Mouse (Mus musculus): Measurements from ENCODE around the gene Erp29. TPM values are rescaled to one million over a fixed set of nuclear protein-coding genes. Genes with fewer than 3 reads are reported as not detected.
"Not testable (repeated sequence)": the region's sequence is repeated elsewhere in the genome, so short reads cannot be mapped to it uniquely, and the experiment has no call there.

Gene Erp29
- polyA plus RNA-seq (2012; rRNA removed) = 96.2 and 97.4 TPM in 2 replicates

- DNase-seq (ENCODE audit: low spot score) = peak; percentile 99
Measured at GRCm38 (mm10) chr5:121452026-121452869, at the start of gene Erp29. Gene Erp29 (minus strand): TSS chr5:121452506.

- not testable (repeated sequence) for DNase-seq (ENCODE audit: low spot score)
Measured at GRCm38 (mm10) chr5:121501424-121501996, 49.2 kb upstream of the Erp29 start.

- no peak for DNase-seq (ENCODE audit: low spot score)
Measured at GRCm38 (mm10) chr5:121500719-121501118, 48.4 kb upstream of the Erp29 start.

- no peak for DNase-seq (ENCODE audit: low spot score)
Measured at GRCm38 (mm10) chr5:121493305-121493704, 41.0 kb upstream of the Erp29 start.

- no peak for DNase-seq (ENCODE audit: low spot score)
Measured at GRCm38 (mm10) chr5:121484801-121485200, 32.5 kb upstream of the Erp29 start.

- no peak for DNase-seq (ENCODE audit: low spot score)
Measured at GRCm38 (mm10) chr5:121477680-121478079, 25.4 kb upstream of the Erp29 start.

- no peak for DNase-seq (ENCODE audit: low spot score)
Measured at GRCm38 (mm10) chr5:121476040-121476439, 23.7 kb upstream of the Erp29 start.

GRCm38 (mm10) chr5:121474610-121475009 is 22.3 kb upstream of the Erp29 start:
- no peak for DNase-seq (ENCODE audit: low spot score)

- DNase-seq (ENCODE audit: low spot score) = no peak
Measured at GRCm38 (mm10) chr5:121472411-121472810, 20.1 kb upstream of the Erp29 start.

- DNase-seq (ENCODE audit: low spot score) = no peak
Measured at GRCm38 (mm10) chr5:121469566-121469965, 17.3 kb upstream of the Erp29 start.

- no peak for DNase-seq (ENCODE audit: low spot score)
Measured at GRCm38 (mm10) chr5:121463601-121464250, 11.4 kb upstream of the Erp29 start.

GRCm38 (mm10) chr5:121462967-121463366 is 10.7 kb upstream of the Erp29 start:
- no peak for DNase-seq (ENCODE audit: low spot score)

GRCm38 (mm10) chr5:121462171-121462502 is 9.8 kb upstream of the Erp29 start:
- no peak for DNase-seq (ENCODE audit: low spot score)

- DNase-seq (ENCODE audit: low spot score) = no peak
Measured at GRCm38 (mm10) chr5:121461339-121462170, 9.2 kb upstream of the Erp29 start.

- DNase-seq (ENCODE audit: low spot score) = no peak
Measured at GRCm38 (mm10) chr5:121455510-121456265, 3.4 kb upstream of the Erp29 start.

GRCm38 (mm10) chr5:121454503-121454782 is 2.1 kb upstream of the Erp29 start:
- no peak for DNase-seq (ENCODE audit: low spot score)

- DNase-seq (ENCODE audit: low spot score) = no peak
Measured at GRCm38 (mm10) chr5:121453743-121454502, 1.6 kb upstream of the Erp29 start.

GRCm38 (mm10) chr5:121452906-121453305 is 600 bp upstream of the Erp29 start:
- no peak for DNase-seq (ENCODE audit: low spot score)

- DNase-seq (ENCODE audit: low spot score) = no peak
Measured at GRCm38 (mm10) chr5:121451644-121452025, 671 bp downstream of the Erp29 start, which contains the start of gene Tmem116. Gene Tmem116 (plus strand): TSS chr5:121451893.

GRCm38 (mm10) chr5:121451203-121451602 is 1.1 kb downstream of the Erp29 start:
- DNase-seq (ENCODE audit: low spot score) = no peak

GRCm38 (mm10) chr5:121450476-121450875 is 1.8 kb downstream of the Erp29 start:
- DNase-seq (ENCODE audit: low spot score) = no peak
